Mouse (Mus musculus) myocyte (in vitro differentiated cells): ENCODE data around the gene Mknk1.

ENCODE experiments used
- CEBPB ChIP-seq: IDR thresholded peaks from 2 replicates; pipeline ENCODE4 v1.6.1; 2011; ENCODE audit warnings: mild to moderate bottlenecking, moderate library complexity; ENCODE audit not compliant: poor library complexity, insufficient read depth, severe bottlenecking
- E2F4 ChIP-seq: IDR thresholded peaks from one replicate; pipeline ENCODE4 v1.6.1; 2011; ENCODE audit warnings: mild to moderate bottlenecking, control low read depth, moderate library complexity; ENCODE audit not compliant: insufficient read depth
- MAX ChIP-seq: IDR thresholded peaks from one replicate; pipeline ENCODE4 v1.6.1; 2011; ENCODE audit warnings: low read depth, mild to moderate bottlenecking, control low read depth
- MYOD1 ChIP-seq, 3 experiments: IDR thresholded peaks; one replicate each; pipeline ENCODE4 v1.6.1; 2011; ENCODE audit warnings: control low read depth in 2 of 3, low read depth in 2 of 3, mild to moderate bottlenecking in 2 of 3, moderate library complexity in 1 of 3; ENCODE audit not compliant: insufficient read length in 2 of 3, control insufficient read depth in 1 of 3
- MYOG ChIP-seq, 3 experiments: IDR thresholded peaks; one replicate each; pipeline ENCODE4 v1.6.1; 2011; ENCODE audit warnings: control low read depth in 2 of 3, low read depth in 2 of 3, mild to moderate bottlenecking in 2 of 3; ENCODE audit not compliant: insufficient read length in 2 of 3, control insufficient read depth in 1 of 3, insufficient read depth in 1 of 3
- POLR2A ChIP-seq: IDR thresholded peaks from one replicate; pipeline ENCODE4 v1.6.1; 2011; ENCODE audit warnings: low read depth, mild to moderate bottlenecking, control low read depth, moderate library complexity; ENCODE audit not compliant: insufficient read length
- POLR2AphosphoS2 ChIP-seq: IDR thresholded peaks from one replicate; pipeline ENCODE4 v1.6.1; 2011; ENCODE audit warnings: low read depth, control low read depth; ENCODE audit not compliant: insufficient read length
- REST ChIP-seq: IDR thresholded peaks from one replicate; pipeline ENCODE4 v1.6.1; 2011; ENCODE audit warnings: mild to moderate bottlenecking, control low read depth, moderate library complexity; ENCODE audit not compliant: insufficient read depth, insufficient read length
- TCF12 ChIP-seq: IDR thresholded peaks from one replicate; pipeline ENCODE4 v1.6.1; 2011; ENCODE audit warnings: mild to moderate bottlenecking, control low read depth; ENCODE audit not compliant: poor library complexity, insufficient read depth, severe bottlenecking
- TCF3 ChIP-seq: IDR thresholded peaks from one replicate; pipeline ENCODE4 v1.6.1; 2011; ENCODE audit warnings: low read depth, control low read depth; ENCODE audit not compliant: insufficient read length
- USF1 ChIP-seq: IDR thresholded peaks from one replicate; pipeline ENCODE4 v1.6.1; 2011; ENCODE audit warnings: low read depth, mild to moderate bottlenecking, control low read depth, moderate library complexity

GRCm38 (mm10) chr4:115863880-115864279, 24.9 kb downstream of the Mknk1 start:
- TF ChIP-seq POLR2AphosphoS2 (no peak), USF1 (no peak), E2F4 (no peak), POLR2A (no peak), TCF12 (no peak), REST (no peak), MAX (no peak), TCF3 (no peak), MYOG (IDR thresholded peaks at IDR 0.05; ENCODE audit: control insufficient read depth in 1 of 3, insufficient read depth in 1 of 3, insufficient read length in 2 of 3, low read depth in 2 of 3) (no peak), CEBPB (no peak), MYOD1 (IDR thresholded peaks at IDR 0.05; ENCODE audit: control insufficient read depth in 1 of 3, insufficient read length in 2 of 3, low read depth in 2 of 3) (no peak)
